Mouse (Mus musculus): Measurements from ENCODE around the gene Olfr957. TPM values are rescaled to one million over a fixed set of nuclear protein-coding genes. Genes with fewer than 3 reads are reported as not detected.

Gene Olfr957
- polyA plus RNA-seq (2014; fragmentation: Illumina TruSeq; extraction: RNeasy Lipid Tissue Mini Kit (QIAGEN cat#74804); ENCODE audit: low read depth, low replicate concordance): not detected

DNA sequence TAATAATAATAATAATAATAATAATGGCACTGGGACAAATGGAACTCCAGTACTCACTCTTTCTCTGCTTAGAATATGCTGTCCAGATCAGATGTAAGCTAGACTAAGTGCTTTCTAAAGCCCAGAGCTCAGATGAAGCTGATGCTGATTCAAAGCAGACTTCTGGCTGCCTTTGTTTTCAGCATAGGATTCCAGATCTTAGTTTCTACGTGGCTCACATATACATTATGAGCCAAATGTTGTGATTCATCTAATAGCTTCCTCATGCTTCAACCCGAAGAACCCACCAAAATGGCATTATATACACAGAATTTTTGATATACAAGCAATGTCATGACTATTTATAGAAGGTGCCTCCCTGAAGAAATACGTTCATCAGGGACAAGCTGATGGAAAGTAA, at the start of gene Olfr957:
Olfr957 (minus strand) TSS at position 279 of the 400 bp plus-strand sequence.

DNA sequence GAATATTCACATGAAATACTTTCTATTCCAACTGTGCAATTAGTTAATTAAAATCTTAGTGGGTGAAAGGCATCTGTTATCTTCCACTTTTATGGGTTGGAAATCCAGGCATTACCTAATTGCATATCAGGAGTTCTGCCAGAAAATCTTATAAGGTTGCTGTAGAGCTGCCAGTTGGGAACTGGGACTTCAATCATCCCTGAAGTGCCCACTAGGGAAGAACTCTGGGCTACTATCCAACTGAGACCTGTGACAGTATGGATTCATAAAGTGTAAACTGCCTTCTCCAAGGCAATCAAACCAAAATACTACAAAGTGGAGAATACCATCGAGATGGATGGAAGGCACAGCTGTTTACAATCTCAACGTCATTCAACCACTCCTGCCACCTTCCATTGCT, 38.3 kb upstream of the Olfr957 start, which contains the start of gene Olfr958:
Olfr958 (minus strand) TSS at position 109 of the 400 bp plus-strand sequence.

DNA sequence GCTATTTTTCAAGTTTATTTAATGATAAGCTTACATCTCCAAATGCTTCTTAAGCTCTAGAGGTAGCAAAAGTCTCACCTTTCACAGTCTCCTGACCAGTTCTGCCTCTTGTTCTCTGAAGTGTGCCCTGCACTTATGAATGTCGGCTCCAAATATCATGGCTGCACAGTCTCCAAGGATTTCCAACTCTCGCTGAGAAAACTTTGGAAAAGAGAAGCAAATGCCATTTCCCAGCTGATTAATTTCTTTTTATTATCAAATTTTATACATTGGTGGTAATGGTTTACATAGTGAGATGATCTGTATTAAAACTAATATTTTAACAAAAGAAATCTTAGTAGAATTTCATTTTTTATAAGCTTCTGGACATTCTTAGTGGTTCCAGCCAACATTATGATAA, 21.7 kb downstream of the Olfr957 start, which contains the start of gene Olfr44:
Olfr44 (minus strand) TSS at position 101 of the 400 bp plus-strand sequence.

DNA sequence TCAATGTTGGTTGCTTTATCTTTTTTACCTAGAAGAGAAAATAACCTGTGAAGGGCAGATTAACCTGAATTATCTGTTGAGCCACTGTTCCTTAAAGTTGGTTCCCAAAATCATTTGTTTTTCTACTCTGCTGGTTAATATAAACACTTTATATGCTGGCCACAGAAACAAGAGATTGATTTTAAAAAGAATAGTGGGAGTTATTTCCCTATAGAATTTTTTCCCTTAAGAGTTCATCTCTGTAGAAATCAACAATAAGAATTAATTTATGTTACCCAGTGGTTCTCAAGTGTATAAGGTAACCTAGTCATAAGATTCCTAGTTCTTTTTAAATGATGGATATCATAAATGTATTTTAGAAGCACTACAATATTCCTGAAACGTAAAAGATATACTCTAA, 43.8 kb downstream of the Olfr957 start, which contains the start of gene Olfr955:
Olfr955 (minus strand) TSS at position 101 of the 400 bp plus-strand sequence.

Other genes starting within 250 kb of the Olfr957 start
- not detected for gene Olfr945, start 239.0 kb downstream of the Olfr957 start, polyA plus RNA-seq (2014; fragmentation: Illumina TruSeq; extraction: RNeasy Lipid Tissue Mini Kit (QIAGEN cat#74804); ENCODE audit: low read depth, low replicate concordance)
- gene Olfr948, start 189.8 kb downstream of the Olfr957 start, polyA plus RNA-seq (2014; fragmentation: Illumina TruSeq; extraction: RNeasy Lipid Tissue Mini Kit (QIAGEN cat#74804); ENCODE audit: low read depth, low replicate concordance): not detected
- not detected for gene Olfr951, start 128.4 kb downstream of the Olfr957 start, polyA plus RNA-seq (2014; fragmentation: Illumina TruSeq; extraction: RNeasy Lipid Tissue Mini Kit (QIAGEN cat#74804); ENCODE audit: low read depth, low replicate concordance)
- not detected for gene Olfr952, start 88.7 kb downstream of the Olfr957 start, polyA plus RNA-seq (2014; fragmentation: Illumina TruSeq; extraction: RNeasy Lipid Tissue Mini Kit (QIAGEN cat#74804); ENCODE audit: low read depth, low replicate concordance)
- not detected for gene Olfr954, start 59.1 kb downstream of the Olfr957 start, polyA plus RNA-seq (2014; fragmentation: Illumina TruSeq; extraction: RNeasy Lipid Tissue Mini Kit (QIAGEN cat#74804); ENCODE audit: low read depth, low replicate concordance)
- not detected for gene Olfr955, start 43.9 kb downstream of the Olfr957 start, polyA plus RNA-seq (2014; fragmentation: Illumina TruSeq; extraction: RNeasy Lipid Tissue Mini Kit (QIAGEN cat#74804); ENCODE audit: low read depth, low replicate concordance)
- not detected for gene Olfr44, start 21.8 kb downstream of the Olfr957 start, polyA plus RNA-seq (2014; fragmentation: Illumina TruSeq; extraction: RNeasy Lipid Tissue Mini Kit (QIAGEN cat#74804); ENCODE audit: low read depth, low replicate concordance)
- gene Olfr958, start 38.2 kb upstream of the Olfr957 start, polyA plus RNA-seq (2014; fragmentation: Illumina TruSeq; extraction: RNeasy Lipid Tissue Mini Kit (QIAGEN cat#74804); ENCODE audit: low read depth, low replicate concordance): not detected
- gene Olfr959, start 59.8 kb upstream of the Olfr957 start, polyA plus RNA-seq (2014; fragmentation: Illumina TruSeq; extraction: RNeasy Lipid Tissue Mini Kit (QIAGEN cat#74804); ENCODE audit: low read depth, low replicate concordance): not detected
- gene AW551984, start 88.6 kb upstream of the Olfr957 start, polyA plus RNA-seq (2014; fragmentation: Illumina TruSeq; extraction: RNeasy Lipid Tissue Mini Kit (QIAGEN cat#74804); ENCODE audit: low read depth, low replicate concordance): 0.08 TPM
- not detected for gene Olfr148, start 94.8 kb upstream of the Olfr957 start, polyA plus RNA-seq (2014; fragmentation: Illumina TruSeq; extraction: RNeasy Lipid Tissue Mini Kit (QIAGEN cat#74804); ENCODE audit: low read depth, low replicate concordance)
- not detected for gene Olfr960, start 105.6 kb upstream of the Olfr957 start, polyA plus RNA-seq (2014; fragmentation: Illumina TruSeq; extraction: RNeasy Lipid Tissue Mini Kit (QIAGEN cat#74804); ENCODE audit: low read depth, low replicate concordance)
- not detected for gene Olfr961, start 129.3 kb upstream of the Olfr957 start, polyA plus RNA-seq (2014; fragmentation: Illumina TruSeq; extraction: RNeasy Lipid Tissue Mini Kit (QIAGEN cat#74804); ENCODE audit: low read depth, low replicate concordance)
- not detected for gene Olfr963, start 151.4 kb upstream of the Olfr957 start, polyA plus RNA-seq (2014; fragmentation: Illumina TruSeq; extraction: RNeasy Lipid Tissue Mini Kit (QIAGEN cat#74804); ENCODE audit: low read depth, low replicate concordance)
- gene Olfr149, start 191.3 kb upstream of the Olfr957 start, polyA plus RNA-seq (2014; fragmentation: Illumina TruSeq; extraction: RNeasy Lipid Tissue Mini Kit (QIAGEN cat#74804); ENCODE audit: low read depth, low replicate concordance): not detected
- not detected for gene Olfr965, start 195.5 kb upstream of the Olfr957 start, polyA plus RNA-seq (2014; fragmentation: Illumina TruSeq; extraction: RNeasy Lipid Tissue Mini Kit (QIAGEN cat#74804); ENCODE audit: low read depth, low replicate concordance)
- gene Olfr150, start 215.2 kb upstream of the Olfr957 start, polyA plus RNA-seq (2014; fragmentation: Illumina TruSeq; extraction: RNeasy Lipid Tissue Mini Kit (QIAGEN cat#74804); ENCODE audit: low read depth, low replicate concordance): not detected
- gene Olfr967, start 230.4 kb upstream of the Olfr957 start, polyA plus RNA-seq (2014; fragmentation: Illumina TruSeq; extraction: RNeasy Lipid Tissue Mini Kit (QIAGEN cat#74804); ENCODE audit: low read depth, low replicate concordance): not detected

Data from testis, adult 10 weeks (tissue).